Mouse (Mus musculus): ENCODE results near the gene Heg1. TPM values are rescaled to one million over a fixed set of nuclear protein-coding genes. Genes with fewer than 3 reads are reported as not detected.
A peak's percentile ranks its signal among the peaks of the same experiment; 100 is the strongest.

Gene Heg1
- total RNA-seq, 2 experiments from 2014 or later, result 20.5 to 27.8 TPM

DNA sequence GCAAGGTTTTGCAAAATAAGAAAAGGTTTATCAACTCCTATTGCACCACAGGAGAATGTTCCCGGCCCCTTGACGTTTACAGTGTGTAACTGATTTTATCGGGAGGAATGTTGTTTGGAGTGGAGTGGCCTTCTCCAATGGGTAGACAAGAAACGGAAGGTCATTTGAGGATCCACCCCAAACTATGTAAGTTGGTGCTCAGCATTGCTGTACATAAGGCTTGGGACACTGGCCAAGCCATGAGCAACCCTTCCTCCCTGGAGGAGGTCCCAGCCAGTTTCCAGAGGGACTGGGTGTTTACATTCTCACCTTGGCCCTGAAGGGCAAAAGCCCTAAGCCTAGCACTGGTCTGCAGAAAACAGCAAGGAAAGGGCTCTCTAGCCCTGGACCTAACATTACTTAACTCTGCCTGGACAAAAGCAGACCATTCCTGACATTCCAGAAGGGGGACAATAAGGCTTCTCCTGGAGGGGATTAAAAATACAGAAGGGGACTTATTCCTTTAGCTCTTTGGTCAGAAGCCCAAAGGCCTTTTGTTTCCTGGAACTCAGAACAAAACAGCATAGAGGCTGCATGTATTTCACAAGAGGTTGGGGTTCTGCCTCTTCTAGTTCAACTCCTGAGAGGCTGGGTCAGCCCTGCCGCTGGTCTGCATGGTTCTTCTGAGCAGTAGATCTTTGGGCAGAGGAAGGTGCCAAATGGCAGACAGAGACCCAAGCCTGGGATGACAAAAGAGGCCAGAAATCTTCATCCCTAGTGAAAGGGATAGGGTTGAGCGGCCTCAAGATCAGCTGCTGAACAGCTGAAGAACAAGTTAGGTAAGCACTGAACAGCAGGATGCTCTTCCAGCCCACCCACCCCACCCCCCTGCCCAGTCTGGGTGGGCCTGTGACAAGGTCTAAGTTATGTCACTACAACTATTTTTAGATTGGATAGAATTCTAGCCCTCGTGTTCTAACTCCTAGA, 7.5 kb upstream of the Heg1 start:
- DNase-seq (ENCODE audit: extremely low spot score in 1 of 2, low spot score in 1 of 2), result no peak

DNA sequence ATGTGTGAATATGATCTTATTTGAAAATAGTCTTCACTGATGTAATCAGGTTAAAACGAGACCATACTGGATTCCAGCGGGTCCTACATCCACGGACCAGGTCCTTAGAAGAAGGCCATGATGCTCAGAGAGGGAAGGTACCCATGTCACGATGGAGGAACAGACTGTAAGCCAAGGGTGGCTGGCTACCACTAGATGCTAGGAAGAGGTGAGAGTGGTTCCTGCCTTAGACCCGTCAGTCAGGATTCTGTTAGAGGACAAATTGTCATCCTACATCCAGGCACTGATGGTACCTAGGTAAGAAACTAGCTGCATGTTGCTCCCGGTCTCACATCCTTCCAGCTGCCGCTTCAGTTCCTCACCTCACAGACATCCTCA, 6.9 kb upstream of the Heg1 start:
- DNase-seq (ENCODE audit: extremely low spot score in 1 of 2, low spot score in 1 of 2), result no peak

DNA sequence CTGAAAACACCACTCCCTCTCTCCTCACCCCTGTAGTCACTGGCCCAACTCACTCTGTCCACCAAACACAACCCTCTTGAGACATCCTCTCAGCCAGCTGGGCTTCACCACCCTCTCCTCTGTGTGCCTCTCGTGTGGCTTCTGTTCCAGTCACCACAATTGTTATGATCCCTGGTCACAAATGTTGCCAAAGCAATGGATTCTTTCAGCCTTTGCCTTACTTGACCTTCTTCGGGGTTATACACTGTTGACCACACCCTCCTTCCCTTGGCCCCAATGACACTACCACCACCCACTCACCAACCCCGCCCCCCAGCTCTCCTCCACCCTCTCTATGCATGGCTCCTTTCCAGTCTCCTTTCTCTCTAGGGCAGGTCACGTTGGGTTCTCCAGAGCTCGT, 6.3 kb upstream of the Heg1 start:
- DNase-seq (ENCODE audit: extremely low spot score in 1 of 2, low spot score in 1 of 2), result no peak

DNA sequence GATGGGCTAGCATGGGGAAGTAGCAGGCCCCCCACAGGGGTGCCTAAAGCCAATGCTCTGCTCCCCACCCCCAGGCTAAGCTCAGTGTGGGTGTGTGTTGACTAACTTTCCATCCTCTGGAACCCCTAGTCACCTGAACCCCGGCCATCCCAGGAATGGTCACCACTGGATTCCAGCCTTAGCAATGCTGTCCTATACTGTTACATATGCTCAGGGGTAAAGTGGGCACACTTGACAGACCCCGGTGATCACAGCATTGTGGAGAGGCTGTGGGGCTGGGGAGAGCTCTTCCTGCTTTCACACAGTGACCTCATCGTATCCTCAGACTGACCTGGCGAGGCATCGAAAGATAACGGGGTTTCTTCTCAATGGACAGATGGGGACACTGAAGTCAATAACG, 3.9 kb upstream of the Heg1 start:
- DNase-seq (ENCODE audit: extremely low spot score in 1 of 2, low spot score in 1 of 2), result no peak

DNA sequence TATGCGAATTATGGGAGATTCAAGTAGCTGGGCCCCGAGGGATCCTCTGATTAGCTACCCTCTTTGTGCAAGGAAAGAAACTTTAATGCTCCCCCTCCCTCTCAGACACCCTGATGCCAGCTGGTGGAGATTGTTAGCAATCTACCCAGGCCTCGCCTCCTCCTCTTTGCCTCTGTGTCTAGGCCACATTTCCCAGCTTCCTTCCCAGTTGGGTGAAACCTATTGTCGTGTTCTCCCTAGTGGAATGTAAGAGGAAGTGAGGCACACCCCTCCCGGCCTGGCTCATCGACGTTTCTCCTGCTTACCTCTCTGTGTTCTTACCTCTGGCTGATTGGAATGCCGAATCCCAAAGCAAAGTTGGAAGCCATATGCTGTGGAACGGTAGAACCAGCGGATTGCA, 3.4 kb upstream of the Heg1 start:
- DNase-seq (ENCODE audit: extremely low spot score in 1 of 2, low spot score in 1 of 2), result no peak

DNA sequence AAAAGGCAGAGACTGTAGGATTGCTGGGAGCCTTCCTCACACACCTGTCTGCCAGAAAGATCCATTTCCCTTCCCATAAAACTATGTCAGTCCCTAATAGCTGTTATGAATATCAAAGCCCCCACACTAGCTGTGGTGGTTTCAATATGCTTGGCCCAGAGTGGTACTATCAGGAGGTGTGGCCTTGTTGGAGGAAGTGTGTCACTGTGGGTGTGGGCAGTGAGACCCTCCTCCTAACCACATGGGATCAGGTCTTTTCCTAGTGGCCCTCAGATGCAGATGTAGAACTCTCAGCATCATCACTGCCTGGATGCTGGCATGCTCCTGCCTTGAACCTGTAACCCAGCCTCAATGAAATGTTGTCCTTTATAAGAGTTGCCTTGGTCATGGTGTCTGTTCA, 2.5 kb upstream of the Heg1 start:
- DNase-seq (ENCODE audit: extremely low spot score in 1 of 2, low spot score in 1 of 2), result no peak

DNA sequence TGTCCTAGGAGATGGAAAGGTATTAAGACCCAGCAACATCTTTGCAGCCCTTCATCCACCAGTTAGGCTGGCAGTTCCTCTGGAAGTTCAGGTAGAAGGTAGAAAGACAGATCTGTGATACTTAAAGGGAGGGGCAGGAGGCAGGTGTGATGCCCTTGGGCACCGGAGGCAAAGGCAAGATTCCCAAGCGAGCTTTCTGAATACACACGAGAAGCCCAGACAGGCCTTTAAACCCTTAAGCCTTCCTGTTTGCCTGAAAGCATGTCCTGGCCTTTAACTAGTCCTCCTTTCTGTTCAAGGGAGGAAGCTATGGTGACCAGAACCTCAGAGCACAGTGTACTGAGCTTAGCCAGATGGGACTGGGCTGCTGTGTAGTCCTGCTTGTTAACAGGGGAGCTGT, 1.5 kb upstream of the Heg1 start:
- DNase-seq (ENCODE audit: extremely low spot score in 1 of 2, low spot score in 1 of 2), result no peak

DNA sequence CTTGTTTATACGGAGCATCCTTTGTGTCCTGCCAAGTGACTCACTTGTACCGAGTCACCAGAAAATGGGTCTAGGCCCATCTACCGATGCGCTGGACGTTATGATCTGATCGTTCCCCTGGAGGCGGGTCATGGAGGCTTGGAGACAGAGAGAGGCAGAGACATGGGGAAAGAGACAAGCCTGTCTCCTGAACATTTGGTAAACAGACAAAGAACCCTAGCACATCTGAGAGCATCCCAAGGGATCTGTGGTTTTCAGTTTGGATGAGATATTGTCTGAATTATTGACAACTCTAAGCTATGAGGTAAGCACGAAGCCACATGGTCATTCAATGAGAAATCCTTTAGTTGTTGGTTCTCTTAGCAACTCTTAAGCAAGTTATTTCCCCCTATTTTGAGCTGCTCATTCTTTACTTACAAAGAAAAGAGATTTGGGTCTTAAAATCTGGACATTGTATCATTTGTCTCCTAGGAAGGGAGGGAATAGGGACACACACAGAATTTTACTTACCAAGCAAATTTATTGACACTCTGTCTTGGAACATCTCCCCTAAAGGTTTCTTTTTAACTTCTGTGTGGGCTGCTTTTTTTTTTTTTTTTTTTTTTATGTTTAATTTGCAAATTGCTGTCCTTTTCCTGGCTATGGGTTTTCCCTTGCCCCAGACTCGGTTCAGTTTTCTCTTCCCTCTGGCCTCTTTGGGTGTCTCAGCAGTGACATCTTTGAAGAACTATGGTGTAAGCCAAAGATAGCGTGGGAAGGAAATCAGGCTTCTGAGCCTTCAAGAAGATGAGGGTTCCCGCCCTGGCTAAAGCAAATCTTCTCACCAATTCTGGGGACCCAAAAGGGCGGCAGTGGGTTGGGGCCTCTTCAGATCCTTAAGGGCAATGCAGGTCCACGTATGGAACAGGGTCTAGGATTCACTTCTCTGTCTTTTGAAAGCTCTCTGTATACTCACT, 686 bp upstream of the Heg1 start:
- DNase-seq (ENCODE audit: extremely low spot score in 1 of 2, low spot score in 1 of 2), result no peak

DNA sequence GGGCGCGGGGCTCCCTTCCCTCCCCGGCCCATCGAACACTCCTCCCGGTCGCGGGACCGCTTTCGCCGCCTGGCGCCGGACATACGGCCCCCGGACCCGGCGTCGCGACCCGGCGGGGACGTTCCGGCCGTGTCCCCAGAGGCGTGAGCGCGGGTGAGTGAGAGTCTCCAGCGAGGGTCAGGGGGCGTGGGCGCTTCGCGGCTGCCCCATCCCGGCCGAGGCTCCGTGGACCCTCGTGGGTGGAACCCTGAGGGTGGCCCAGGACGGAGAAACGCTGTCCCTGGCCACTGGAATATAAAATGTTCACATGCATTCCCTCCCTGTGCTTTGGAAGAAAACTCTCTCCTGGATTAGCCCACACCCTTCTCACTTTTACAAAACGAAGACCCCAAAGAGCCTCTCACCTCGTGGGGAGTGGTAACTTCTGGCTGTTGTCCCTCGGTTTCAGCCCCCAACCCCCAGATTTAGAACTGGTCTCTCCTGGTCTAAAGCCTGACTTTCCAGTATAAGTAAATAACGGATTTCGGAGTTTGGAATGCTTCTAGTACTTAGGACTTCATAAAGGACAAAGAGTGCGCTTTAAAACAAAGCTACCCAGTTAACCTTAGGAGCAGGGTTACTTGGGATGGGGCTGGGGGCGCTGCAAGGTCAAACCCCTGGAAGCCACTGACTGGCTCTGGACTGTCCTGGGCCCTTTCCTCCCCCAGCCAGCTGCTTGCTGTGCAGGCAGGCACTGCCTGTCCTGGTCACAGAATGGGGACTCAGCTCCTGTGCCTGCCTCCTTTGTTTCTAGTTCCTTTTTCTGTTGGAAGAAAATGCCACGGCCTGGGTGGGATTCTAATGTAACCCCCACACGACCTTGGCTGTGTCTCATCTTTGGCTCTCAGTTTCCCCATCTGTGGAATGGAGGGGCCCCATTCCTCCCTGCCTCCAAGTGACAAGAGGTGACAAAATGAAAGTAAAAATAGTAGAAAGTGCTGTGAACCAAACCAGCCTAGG, 832 bp downstream of the Heg1 start:
- no peak for DNase-seq (ENCODE audit: extremely low spot score in 1 of 2, low spot score in 1 of 2)

DNA sequence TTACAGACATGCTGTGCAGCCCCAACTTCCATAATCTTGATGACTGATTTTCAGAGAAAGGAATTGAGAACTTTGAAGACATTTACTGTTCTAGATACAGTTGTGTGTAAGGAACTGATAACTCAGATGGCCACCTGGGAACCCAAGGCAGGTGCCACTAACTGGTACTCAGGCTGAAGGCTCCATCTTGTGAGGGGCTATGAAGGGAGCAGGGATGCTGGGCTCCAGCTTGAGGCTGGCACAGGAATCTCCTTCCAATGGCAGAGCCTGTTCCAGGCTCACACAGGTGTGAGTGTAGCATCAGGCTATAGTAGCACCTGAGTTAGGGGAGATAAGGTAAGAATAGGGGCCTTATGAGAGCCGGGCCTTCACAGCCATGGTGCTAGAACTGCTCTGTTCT, 1.9 kb downstream of the Heg1 start:
- DNase-seq (ENCODE audit: extremely low spot score in 1 of 2, low spot score in 1 of 2), result no peak

DNA sequence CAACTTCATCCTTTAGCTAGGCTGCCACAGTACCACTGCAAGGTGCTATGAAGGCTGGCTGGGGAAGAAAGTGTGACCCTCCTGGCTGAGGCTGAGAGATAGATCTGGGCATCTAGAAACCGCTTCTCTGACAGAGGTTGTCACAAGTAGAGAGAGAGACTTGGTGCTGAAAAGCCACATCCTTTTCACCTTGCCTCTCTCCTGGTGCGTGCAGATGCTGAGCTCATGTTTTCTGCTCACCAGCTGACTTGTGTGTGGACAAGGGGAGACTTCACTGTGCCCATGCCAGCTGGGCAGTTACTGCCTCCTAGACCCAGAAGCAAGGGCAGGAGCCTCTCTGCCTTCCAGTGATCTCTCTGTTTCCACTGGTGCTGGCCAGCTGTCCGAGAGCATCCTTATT, 3.6 kb downstream of the Heg1 start:
- DNase-seq (ENCODE audit: extremely low spot score in 1 of 2, low spot score in 1 of 2), result no peak

DNA sequence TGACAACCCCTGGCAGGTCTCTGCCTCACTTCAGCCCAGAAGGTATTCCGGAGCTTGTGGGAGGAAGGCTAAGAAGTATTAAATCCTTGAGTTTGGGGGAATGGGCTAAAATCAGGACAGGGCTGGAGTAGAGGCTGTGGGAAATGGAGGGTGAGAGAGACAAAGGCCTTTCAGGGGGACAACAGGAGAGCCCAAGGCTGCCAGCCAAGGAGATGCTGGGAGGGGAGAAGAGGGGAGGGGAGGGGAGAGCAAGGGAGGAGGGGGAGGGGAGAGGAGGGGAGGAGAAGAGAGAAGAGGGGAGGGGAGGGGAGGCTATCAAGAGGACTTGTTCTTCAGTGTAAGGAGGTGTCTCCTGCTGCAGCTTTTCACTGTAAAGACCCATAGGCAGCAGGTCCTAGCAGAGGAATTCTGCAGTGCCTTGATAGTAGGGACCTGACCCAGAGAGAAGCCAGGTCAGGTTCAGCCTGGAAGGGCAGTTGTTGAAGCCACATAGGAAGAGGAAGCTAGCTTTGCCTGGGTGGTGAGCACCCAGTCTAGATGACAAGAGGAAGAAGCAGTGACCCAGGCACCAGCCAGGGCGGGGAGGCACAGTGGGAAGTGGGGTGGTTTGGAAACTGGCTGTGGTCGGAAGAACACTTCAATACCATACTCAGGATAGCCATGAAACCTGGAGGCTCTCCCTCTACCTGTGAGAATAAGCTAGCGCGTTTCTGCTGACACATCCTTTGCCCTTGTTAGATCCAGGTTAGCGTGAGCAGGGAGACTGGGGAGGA, 7.0 kb downstream of the Heg1 start:
- DNase-seq (ENCODE audit: extremely low spot score in 1 of 2, low spot score in 1 of 2), result no peak

DNA sequence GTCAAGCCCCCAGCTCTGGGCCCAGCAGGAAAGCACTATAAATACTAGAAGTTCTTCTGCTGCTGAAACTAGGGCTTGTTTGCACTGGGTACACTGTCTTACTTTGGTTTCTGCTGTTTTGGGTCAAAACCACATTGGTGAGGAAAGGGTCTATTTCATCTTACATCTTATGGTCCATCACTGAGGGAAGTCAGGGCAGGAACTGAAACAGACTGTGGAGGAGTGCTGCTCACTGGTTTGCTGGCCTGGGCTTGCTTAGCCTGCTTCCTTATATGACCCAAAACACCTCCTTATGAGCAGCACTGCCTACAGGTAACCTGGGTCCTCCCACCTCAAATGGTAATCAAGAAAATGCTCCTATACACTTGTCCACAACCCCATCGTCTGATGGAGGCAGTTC, 9.4 kb downstream of the Heg1 start:
- no peak for DNase-seq (ENCODE audit: extremely low spot score in 1 of 2, low spot score in 1 of 2)

DNA sequence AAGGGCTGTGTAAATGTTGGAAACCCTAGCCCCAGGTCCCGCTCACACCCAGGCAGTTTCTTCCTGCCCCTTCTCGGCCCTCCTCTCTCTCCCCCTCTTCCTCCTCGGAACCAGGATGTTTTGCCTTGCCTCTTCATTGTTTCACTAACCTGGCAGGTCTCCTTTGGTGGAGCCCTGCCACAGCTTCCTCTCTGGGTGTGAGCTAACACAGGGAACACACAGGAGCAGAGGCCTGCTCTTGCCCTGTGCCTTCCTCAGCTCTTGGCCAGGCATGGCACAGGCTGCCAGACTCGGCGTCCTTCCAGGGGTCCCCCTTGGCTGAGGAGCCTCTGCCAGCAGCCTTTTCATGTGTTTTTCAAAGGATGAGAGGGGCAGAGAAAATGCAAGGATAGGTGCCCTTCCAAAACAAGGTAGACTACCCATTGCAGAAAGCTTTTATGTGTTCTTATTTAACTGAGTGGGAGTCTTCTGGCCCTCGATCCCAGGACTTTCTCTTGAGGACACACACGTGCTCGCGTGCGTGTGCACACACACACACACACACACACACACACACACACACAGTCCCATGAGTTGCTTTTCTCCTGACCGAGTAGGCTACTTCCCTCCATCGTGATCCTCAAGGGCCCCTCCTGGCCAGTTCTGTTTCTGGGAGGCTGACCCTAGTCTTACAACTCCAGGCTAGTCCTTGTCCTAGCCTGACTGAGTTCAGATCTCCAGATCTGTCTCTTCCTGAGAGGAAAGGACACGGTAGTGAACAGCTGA, 12.8 kb downstream of the Heg1 start:
- DNase-seq (ENCODE audit: extremely low spot score in 1 of 2, low spot score in 1 of 2), result peak in 1 of 2 experiments; percentile 23

DNA sequence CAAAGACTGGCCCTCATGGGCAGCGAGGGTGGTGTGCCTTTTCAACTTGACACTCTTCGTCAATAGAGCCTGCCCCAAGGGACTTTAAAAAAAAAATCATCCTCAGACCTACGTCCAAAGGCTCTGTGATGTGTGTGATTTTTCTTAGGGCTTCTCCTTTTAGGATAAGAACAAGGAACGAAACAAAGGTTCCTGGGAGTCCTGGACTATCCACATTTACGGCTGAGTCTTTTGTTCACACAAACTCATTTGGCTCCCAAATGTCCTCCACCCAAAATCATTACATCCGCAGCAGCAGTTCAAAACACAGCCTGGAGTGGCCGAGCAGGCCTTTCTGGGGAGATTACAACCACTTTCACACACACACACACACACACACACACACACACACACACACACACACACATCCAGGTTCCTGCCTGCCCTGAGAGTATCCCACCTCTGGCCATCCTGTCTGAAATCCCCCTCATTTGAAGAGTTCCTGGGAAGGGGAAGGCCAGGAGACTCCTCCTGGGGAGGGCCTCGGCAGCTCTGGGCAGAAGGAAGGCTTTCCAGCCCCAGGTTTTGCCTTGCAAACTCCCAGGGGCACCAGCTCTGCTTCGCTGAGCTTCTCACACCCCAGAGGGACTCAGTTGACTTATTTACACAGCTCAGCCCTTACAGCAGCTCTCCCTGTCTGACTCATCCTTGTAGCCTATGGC, 13.6 kb downstream of the Heg1 start:
- DNase-seq (ENCODE audit: extremely low spot score in 1 of 2, low spot score in 1 of 2), result no peak

DNA sequence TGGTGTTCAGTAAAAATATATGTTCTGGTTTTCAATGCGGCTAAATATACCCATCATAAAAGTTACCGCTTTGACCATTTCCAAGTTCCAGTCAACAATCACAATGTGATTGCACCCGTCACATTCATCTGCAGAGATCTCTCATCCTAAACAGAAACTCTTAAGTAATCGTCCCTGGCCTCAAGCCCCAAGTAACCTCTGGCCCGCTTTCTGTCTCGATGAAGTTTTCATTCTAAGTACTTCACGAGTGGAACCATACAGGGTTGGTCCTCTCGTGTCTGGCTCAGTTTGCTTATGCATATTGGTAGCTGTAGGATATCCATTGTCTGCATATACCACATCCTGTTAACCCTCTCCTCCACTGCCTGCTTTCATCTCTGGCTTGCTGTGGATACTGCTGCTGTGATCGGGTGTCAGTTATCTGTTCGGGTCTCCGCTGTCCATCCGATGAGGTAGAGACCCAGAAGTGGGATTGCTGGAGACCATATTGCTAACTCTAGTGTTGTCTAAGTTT, 14.2 kb downstream of the Heg1 start:
- no peak for DNase-seq (ENCODE audit: extremely low spot score in 1 of 2, low spot score in 1 of 2)

DNA sequence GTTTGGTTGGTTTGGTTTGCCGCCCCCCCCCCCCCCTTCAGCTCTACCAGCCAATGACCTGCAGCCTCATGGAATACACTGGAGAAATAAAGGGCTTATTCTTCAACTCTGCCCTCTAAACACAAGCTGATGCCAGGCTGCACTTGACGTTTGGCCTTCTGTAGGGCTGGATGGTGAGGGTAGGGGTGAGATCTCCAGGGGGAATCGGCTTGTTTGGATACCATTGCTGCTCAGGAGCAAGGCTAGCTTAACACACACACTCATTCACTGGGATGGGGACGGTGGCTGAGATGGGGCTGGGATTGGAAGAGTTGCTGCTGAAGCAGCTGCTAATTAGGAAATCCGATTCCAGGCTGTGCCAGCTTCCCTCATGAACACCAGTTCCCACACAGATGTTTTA, 16.4 kb downstream of the Heg1 start:
- DNase-seq (ENCODE audit: extremely low spot score in 1 of 2, low spot score in 1 of 2), result no peak

DNA sequence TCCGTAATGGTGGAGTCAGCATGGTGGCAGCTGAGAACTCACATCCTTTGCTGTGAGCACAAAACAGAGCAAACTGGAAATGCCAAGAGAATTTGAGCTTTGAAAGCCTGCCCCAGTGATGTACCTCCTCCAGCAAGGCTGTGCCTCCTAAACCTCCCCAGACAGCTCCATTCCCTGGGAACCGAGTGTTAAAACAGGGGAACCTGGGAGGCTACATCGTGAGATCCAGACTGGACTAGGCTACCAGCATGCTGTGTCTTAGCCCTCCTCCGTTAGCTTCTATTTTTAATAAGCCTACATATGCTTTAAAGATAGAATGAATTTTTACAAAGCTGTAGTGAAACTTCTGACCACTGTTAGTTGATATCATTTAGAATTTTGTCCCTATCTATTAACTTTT, 17.7 kb downstream of the Heg1 start:
- DNase-seq (ENCODE audit: extremely low spot score in 1 of 2, low spot score in 1 of 2), result no peak

Measured in layer of hippocampus, postnatal 25 days (tissue).